Mouse (Mus musculus): ENCODE results near the gene B830017H08Rik. TPM values are rescaled to one million over a fixed set of nuclear protein-coding genes. Genes with fewer than 3 reads are reported as not detected.

Gene B830017H08Rik
- polyA plus RNA-seq, 1 experiment from 2014 or later = not detected

DNA sequence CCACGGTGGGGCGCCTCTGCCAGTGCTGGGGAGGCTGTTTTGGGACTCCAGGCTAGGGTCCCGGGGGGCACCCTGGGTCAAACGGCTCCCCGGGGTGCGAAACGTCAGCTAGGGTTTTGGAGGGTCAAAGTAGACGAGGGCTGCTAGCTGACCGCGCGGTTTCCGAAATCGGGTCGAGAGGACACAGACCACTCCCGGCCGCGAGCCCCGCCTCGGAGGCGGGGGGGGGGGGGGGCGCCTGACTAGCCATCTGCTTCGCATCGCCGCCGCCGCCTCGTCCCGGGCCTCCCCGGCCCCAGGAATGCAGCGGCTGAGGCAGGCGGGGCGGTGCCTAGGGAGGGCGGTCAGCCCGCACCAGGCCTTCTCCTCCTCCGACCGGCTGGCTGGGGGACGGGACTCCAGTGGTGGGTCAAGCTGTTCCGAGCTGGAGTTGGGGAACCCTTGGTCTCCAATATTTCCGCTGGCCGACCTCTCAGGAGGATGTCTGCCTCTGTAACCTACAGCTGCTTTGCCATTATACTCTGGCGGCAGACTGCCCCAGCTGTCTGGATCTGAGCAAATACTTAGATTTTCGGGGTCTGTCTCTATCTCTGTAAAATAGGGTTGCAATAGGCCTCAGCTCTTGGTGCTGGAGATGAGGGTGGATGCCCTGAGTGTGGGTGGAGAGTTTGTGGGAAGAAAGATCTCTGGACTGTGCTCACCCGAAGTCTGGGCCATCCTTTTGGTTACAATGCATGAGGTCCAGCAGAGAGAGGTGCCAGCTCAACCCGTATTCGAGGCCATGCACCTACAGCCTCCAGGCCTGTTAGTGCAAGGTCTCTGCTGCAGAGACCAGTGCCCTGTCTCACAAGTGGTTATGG lies 34.4 kb upstream of the B830017H08Rik start:
- H3K4me1 ChIP-seq (ENCODE audit: control insufficient read depth, insufficient read depth, low read length) = peaks cover 36% of the 10 kb centered on the region
- H3K9ac ChIP-seq (ENCODE audit: low read depth, low read length) = peak overlapping the region; percentile 83
- H3K4me3 ChIP-seq (ENCODE audit: low read depth, low read length) = peak overlapping the region; percentile 60
- peaks cover 66% of the 10 kb centered on the region for H3K27me3 ChIP-seq (ENCODE audit: control insufficient read depth, insufficient read depth, low read length)
- peak overlapping the region; percentile 81 for H3K27ac ChIP-seq (ENCODE audit: low read depth, low read length)
- 0 out of 2 replicates have a peak, but pooled peaks cover 4% of the 10 kb centered on the region for H3K36me3 ChIP-seq (ENCODE audit: control insufficient read depth, insufficient read depth, low read length)
- WGBS (ENCODE audit: insufficient replicate concordance) = 3% methylated on average over 38 of the region's 45 CpGs
- no peak; the same call in 1 of the 2 replicates for ATAC-seq (replicated peaks; ENCODE audit: insufficient number of reproducible peaks, low FRiP score, low TSS enrichment)
- peak overlapping the region; percentile 80 for H3K4me2 ChIP-seq
- H3K9me3 ChIP-seq (replicated peaks; ENCODE audit: control insufficient read depth, low read length) = no peaks in the 10 kb centered on the region

DNA sequence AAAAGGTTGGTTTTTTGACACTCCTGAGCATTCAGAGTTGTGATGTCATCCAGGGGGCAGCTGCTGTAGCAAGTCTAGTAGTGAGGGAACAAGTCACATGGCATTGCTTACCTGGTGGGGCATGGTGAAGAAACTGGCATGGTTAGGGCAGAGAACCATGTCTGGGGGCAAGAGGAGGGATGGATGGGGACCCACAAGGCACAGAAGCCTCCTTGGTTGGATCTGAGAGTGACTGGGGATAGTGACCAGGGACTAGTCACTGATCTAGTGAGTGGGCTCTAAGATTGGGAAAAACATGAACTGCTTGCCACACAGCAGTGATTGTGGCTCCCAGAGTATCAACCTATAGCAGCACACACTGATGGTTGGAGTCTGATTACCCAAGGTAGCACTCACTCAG lies 33.3 kb upstream of the B830017H08Rik start:
- H3K4me2 ChIP-seq = no peak overlapping the region
- no peak overlapping the region for H3K27ac ChIP-seq (ENCODE audit: low read depth, low read length)
- no peaks in the 10 kb centered on the region for H3K9me3 ChIP-seq (replicated peaks; ENCODE audit: control insufficient read depth, low read length)
- peak overlapping the region; percentile 60; the same call in 1 of the 2 replicates for H3K4me3 ChIP-seq (ENCODE audit: low read depth, low read length)
- no peak overlapping the region for H3K9ac ChIP-seq (ENCODE audit: low read depth, low read length)
- ATAC-seq (replicated peaks; ENCODE audit: insufficient number of reproducible peaks, low FRiP score, low TSS enrichment) = no peak
- H3K27me3 ChIP-seq (ENCODE audit: control insufficient read depth, insufficient read depth, low read length) = peaks cover 72% of the 10 kb centered on the region
- peaks cover 44% of the 10 kb centered on the region for H3K4me1 ChIP-seq (ENCODE audit: control insufficient read depth, insufficient read depth, low read length)
- no peaks in the 10 kb centered on the region for H3K36me3 ChIP-seq (ENCODE audit: control insufficient read depth, insufficient read depth, low read length)

DNA sequence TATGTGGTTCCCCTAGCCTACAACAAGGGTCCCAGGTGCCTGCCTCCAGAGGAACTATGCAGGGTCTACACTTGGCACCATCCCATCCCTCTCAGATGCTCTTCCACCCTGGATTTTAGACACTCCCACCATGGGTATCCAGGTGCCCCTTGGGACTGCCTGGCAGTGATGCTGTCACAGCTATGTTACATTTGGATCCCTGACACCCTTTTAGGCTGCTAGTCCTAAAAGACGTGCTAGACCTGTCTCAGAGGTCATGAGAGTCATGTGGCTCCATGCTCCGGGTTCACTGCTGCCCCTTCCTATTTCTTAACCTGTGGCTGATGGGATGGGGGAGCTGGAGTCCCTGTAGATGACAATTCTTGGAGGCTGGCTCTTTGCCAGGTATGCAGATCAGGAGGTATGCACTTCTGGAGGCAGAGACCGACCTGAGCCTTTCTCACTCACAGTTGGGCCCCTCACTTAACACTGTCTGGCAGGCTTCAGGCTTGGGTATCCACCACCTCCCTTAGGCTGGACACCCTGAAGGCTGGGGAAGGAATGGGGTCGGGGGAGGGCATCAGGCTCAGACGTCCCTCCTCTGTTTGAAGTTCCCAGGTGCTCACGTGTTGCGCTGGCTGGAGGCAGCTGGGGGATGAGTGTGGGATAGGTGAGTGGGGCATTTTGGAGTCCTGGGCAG lies 31.0 kb upstream of the B830017H08Rik start:
- Histone ChIP-seq H3K27ac (ENCODE audit: low read depth, low read length) (no peak overlapping the region), H3K27me3 (ENCODE audit: control insufficient read depth, insufficient read depth, low read length) (peaks cover 83% of the 10 kb centered on the region), H3K9ac (ENCODE audit: low read depth, low read length) (no peak overlapping the region), H3K4me3 (ENCODE audit: low read depth, low read length) (peak overlapping the region; percentile 25; the same call in 1 of the 2 replicates), H3K9me3 (replicated peaks; ENCODE audit: control insufficient read depth, low read length) (no peaks in the 10 kb centered on the region), H3K4me2 (peak overlapping the region; percentile 74), H3K4me1 (ENCODE audit: control insufficient read depth, insufficient read depth, low read length) (peaks cover 49% of the 10 kb centered on the region), H3K36me3 (ENCODE audit: control insufficient read depth, insufficient read depth, low read length) (no peaks in the 10 kb centered on the region)
- WGBS (ENCODE audit: insufficient replicate concordance) = 8% methylated on average over 7 of the region's 7 CpGs
- no peak for ATAC-seq (replicated peaks; ENCODE audit: insufficient number of reproducible peaks, low FRiP score, low TSS enrichment)

DNA sequence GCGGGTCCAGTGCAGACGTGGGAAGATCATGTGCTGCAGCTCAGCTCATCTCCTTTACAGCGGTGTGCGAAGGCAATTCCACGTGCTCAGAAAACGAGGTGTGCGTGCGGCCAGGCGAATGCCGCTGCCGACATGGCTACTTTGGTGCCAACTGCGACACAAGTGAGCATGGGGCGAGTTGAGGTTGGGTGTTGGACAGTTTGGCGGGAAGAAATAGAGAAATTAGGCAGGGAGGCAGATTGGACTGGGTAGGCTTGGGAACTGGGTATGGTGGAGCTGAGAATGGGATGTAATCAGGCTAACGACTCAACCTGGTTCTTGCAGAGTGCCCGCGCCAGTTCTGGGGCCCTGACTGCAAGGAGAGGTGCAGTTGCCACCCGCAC lies 30.5 kb upstream of the B830017H08Rik start:
- peak overlapping the region; percentile 74 for H3K4me2 ChIP-seq
- no peaks in the 10 kb centered on the region for H3K36me3 ChIP-seq (ENCODE audit: control insufficient read depth, insufficient read depth, low read length)
- H3K27ac ChIP-seq (ENCODE audit: low read depth, low read length) = no peak overlapping the region
- WGBS (ENCODE audit: insufficient replicate concordance) = 13% methylated on average over 18 of the region's 18 CpGs
- H3K9me3 ChIP-seq (replicated peaks; ENCODE audit: control insufficient read depth, low read length) = no peaks in the 10 kb centered on the region
- H3K9ac ChIP-seq (ENCODE audit: low read depth, low read length) = peak overlapping the region; percentile 16; the same call in 1 of the 2 replicates
- peaks cover 54% of the 10 kb centered on the region for H3K4me1 ChIP-seq (ENCODE audit: control insufficient read depth, insufficient read depth, low read length)
- H3K4me3 ChIP-seq (ENCODE audit: low read depth, low read length) = peak overlapping the region; percentile 25
- no peak for ATAC-seq (replicated peaks; ENCODE audit: insufficient number of reproducible peaks, low FRiP score, low TSS enrichment)
- peaks cover 83% of the 10 kb centered on the region for H3K27me3 ChIP-seq (ENCODE audit: control insufficient read depth, insufficient read depth, low read length)

DNA sequence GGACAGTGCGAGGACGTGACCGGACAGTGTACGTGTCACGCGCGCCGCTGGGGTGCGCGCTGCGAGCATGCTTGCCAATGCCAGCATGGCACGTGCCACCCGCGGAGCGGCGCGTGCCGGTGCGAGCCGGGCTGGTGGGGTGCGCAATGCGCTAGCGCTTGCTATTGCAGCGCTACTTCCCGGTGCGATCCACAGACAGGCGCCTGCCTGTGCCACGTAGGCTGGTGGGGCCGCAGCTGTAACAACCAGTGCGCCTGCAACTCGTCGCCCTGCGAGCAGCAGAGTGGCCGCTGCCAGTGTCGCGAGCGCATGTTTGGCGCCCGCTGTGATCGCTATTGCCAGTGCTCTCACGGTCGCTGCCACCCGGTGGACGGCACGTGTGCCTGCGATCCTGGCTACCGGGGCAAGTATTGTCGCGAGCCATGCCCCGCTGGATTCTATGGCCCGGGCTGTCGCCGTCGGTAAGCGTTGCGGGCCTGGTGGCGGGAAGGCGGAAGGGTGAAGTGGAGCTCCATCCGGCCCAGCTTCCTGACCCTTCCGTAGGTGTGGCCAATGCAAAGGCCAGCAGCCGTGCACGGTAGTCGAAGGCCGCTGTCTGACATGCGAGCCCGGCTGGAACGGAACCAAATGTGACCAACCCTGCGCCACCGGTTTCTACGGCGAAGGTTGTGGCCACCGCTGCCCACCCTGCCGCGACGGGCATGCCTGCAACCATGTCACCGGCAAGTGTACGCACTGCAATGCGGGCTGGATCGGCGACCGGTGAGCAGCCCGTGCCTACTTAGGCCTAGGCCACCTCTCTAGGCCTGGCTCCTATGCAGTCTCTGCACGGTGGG lies 29.9 kb upstream of the B830017H08Rik start:
- Histone ChIP-seq H3K9ac (ENCODE audit: low read depth, low read length) (peak overlapping the region; percentile 16; the same call in 1 of the 2 replicates), H3K27ac (ENCODE audit: low read depth, low read length) (no peak overlapping the region), H3K27me3 (ENCODE audit: control insufficient read depth, insufficient read depth, low read length) (peaks cover 81% of the 10 kb centered on the region), H3K36me3 (ENCODE audit: control insufficient read depth, insufficient read depth, low read length) (no peaks in the 10 kb centered on the region), H3K4me1 (ENCODE audit: control insufficient read depth, insufficient read depth, low read length) (peaks cover 57% of the 10 kb centered on the region), H3K9me3 (replicated peaks; ENCODE audit: control insufficient read depth, low read length) (no peaks in the 10 kb centered on the region), H3K4me2 (peak overlapping the region; percentile 74), H3K4me3 (ENCODE audit: low read depth, low read length) (peak overlapping the region; percentile 25)
- ATAC-seq (replicated peaks; ENCODE audit: insufficient number of reproducible peaks, low FRiP score, low TSS enrichment) = no peak
- WGBS (ENCODE audit: insufficient replicate concordance) = 4% methylated on average over 83 of the region's 83 CpGs

DNA sequence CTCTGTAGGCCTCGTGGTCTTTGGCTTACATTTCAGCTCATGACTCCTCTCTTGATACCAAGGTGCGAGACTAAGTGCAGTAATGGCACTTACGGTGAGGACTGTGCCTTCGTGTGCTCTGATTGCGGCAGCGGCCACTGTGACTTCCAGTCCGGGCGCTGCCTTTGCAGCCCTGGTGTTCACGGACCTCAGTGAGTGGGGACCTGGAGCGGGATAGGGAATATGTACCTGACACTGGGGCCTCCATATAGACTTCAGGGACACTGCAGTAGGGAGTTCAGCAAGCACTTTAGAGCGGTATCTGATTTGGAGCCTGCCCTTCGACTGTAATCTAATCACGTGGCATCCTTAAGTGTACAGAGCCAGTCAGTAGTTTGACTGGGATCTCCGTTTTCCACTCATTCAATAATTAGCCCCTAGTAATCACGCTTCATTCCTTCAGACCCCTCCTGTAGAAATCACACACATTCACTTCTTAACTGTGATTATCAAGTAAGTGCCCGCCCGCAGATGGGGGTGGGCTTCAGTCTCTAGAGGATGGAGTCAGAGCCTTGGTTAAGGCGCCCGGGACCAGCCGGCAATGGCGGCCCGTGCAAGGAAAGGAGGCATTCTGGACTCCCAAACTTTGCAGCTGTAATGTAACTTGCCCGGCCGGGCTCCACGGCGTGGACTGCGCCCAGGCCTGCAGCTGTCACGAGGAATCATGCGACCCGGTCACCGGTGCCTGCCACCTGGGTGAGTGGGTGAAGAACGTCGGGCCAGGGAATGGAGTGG lies 29.1 kb upstream of the B830017H08Rik start:
- Histone ChIP-seq H3K36me3 (ENCODE audit: control insufficient read depth, insufficient read depth, low read length) (no peaks in the 10 kb centered on the region), H3K27ac (ENCODE audit: low read depth, low read length) (no peak overlapping the region), H3K4me2 (peak overlapping the region; percentile 74), H3K27me3 (ENCODE audit: control insufficient read depth, insufficient read depth, low read length) (peaks cover 74% of the 10 kb centered on the region), H3K4me3 (ENCODE audit: low read depth, low read length) (peak overlapping the region; percentile 39), H3K9ac (ENCODE audit: low read depth, low read length) (no peak overlapping the region; the same call in 1 of the 2 replicates), H3K9me3 (replicated peaks; ENCODE audit: control insufficient read depth, low read length) (no peaks in the 10 kb centered on the region), H3K4me1 (ENCODE audit: control insufficient read depth, insufficient read depth, low read length) (peaks cover 49% of the 10 kb centered on the region)
- ATAC-seq (replicated peaks; ENCODE audit: insufficient number of reproducible peaks, low FRiP score, low TSS enrichment) = no peak
- WGBS (ENCODE audit: insufficient replicate concordance) = 14% methylated on average over 33 of the region's 33 CpGs

DNA sequence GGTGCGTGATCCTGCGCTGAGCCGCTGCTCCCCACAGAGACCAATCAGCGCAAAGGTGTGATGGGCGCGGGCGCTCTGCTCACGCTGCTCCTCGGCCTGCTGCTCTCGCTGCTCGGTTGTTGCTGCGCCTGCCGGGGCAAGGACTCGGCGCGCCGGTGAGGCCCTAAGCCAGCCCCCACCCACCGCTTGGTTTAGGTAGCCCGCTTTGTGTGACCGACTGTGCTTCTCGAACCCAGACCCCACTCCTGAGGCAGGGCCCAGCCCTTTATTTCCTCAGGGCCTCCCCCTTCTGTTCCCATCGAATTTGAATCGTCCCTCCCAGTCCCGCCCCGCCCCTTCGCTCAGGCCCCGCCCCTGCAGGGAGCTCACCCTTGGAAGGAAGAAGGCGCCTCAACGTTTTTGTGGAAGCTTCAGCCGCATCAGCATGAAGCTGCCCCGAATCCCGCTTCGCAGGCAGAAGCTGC lies 28.4 kb upstream of the B830017H08Rik start:
- H3K27me3 ChIP-seq (ENCODE audit: control insufficient read depth, insufficient read depth, low read length) = peaks cover 67% of the 10 kb centered on the region
- H3K27ac ChIP-seq (ENCODE audit: low read depth, low read length) = no peak overlapping the region
- no peaks in the 10 kb centered on the region for H3K9me3 ChIP-seq (replicated peaks; ENCODE audit: control insufficient read depth, low read length)
- peak overlapping the region; percentile 70 for H3K4me2 ChIP-seq
- H3K36me3 ChIP-seq (ENCODE audit: control insufficient read depth, insufficient read depth, low read length) = no peaks in the 10 kb centered on the region
- 4% methylated on average over 33 of the region's 33 CpGs for WGBS (ENCODE audit: insufficient replicate concordance)
- no peak for ATAC-seq (replicated peaks; ENCODE audit: insufficient number of reproducible peaks, low FRiP score, low TSS enrichment)
- H3K9ac ChIP-seq (ENCODE audit: low read depth, low read length) = peak overlapping the region; percentile 39; the same call in 1 of the 2 replicates
- peak overlapping the region; percentile 39 for H3K4me3 ChIP-seq (ENCODE audit: low read depth, low read length)
- H3K4me1 ChIP-seq (ENCODE audit: control insufficient read depth, insufficient read depth, low read length) = peaks cover 54% of the 10 kb centered on the region

Data from heart, embryonic 11.5 days (tissue).